Mouse (Mus musculus): Measurements from ENCODE around the gene Sh3bp1. TPM values are rescaled to one million over a fixed set of nuclear protein-coding genes. Genes with fewer than 3 reads are reported as not detected.

The Sh3bp1 gene
- polyA plus RNA-seq, 1 experiment from 2014 or later: 34.8 TPM

DNA sequence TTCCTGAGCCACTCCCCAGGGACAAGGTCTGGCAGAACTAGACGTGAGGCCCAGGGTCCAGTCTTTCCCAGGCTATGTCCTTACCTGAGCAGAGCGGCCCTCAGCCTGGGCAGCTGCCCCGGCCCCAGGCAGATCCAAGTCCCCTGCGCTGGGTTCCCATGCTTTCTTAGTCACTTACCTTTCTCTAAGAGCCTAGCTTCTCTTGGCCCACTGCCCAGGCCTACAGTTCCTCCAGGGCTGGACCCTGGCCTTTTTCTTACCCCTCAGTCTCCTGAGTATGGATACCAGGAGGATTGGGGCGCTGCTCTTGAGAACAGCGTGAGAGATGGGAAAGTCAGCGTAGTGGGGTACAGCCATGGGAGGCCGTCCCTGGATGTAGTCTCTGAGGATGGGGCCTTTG lies 19.1 kb upstream of the Sh3bp1 start:
- Histone ChIP-seq H3K27me3 (replicated peaks) (no peaks in the 10 kb centered on the region), H3K9ac (no peak overlapping the region), H3K36me3 (peaks cover 42% of the 10 kb centered on the region), H3K27ac (no peak overlapping the region), H3K4me2 (no peak overlapping the region), H3K4me1 (peaks cover 35% of the 10 kb centered on the region), H3K4me3 (replicated peaks) (no peak overlapping the region), H3K9me3 (no peaks in the 10 kb centered on the region)
- no peak for ATAC-seq (ENCODE audit: insufficient read depth, low FRiP score, low read depth)
- 89% methylated on average over 8 of the region's 8 CpGs for WGBS

- H3K9me3 ChIP-seq: no peaks in the 10 kb centered on the region
- ATAC-seq (ENCODE audit: insufficient read depth, low FRiP score, low read depth): no peak
- peaks cover 25% of the 10 kb centered on the region for H3K4me1 ChIP-seq
- H3K27ac ChIP-seq: no peak overlapping the region
- H3K4me3 ChIP-seq (replicated peaks): no peak overlapping the region
- peaks cover 55% of the 10 kb centered on the region for H3K36me3 ChIP-seq
- 87% methylated on average over 3 of the region's 3 CpGs for WGBS
- no peak overlapping the region for H3K4me2 ChIP-seq
- H3K27me3 ChIP-seq (replicated peaks): no peaks in the 10 kb centered on the region
- H3K9ac ChIP-seq: no peak overlapping the region
These were observed 17.7 kb upstream of the Sh3bp1 start for GRCm38 (mm10) chr15:78881828-78882227.

DNA sequence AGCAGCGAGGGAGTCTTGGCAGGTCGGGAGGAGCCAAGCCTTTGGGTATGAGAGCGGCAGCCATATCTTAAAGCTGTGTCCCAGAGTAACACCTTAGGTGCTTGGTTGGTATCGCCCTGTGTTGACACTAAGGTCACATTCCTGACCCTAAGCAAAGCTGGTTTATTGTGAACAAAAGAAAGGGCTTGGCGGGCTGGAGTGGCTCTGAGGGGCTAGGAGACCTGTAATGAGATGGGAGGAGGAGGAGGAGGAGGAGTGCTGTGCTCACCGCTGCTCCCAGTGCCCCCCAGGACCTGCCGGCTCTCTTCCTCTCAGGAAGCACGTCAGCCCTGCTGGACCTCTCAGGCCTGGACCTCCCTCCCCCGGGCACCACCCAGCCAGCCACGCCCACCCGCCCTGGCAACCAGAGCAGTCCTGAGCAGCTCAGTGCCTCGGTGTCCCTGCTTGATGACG lies 10.1 kb upstream of the Sh3bp1 start:
- Histone ChIP-seq H3K4me3 (replicated peaks) (no peak overlapping the region), H3K27ac (peak overlapping the region; percentile 41; the same call in 1 of the 2 replicates), H3K4me1 (peaks cover 28% of the 10 kb centered on the region), H3K9me3 (no peaks in the 10 kb centered on the region), H3K36me3 (peaks cover 68% of the 10 kb centered on the region), H3K9ac (0 out of 2 replicates have a peak overlapping the region, but pooled peaks have one; percentile 2), H3K27me3 (replicated peaks) (no peaks in the 10 kb centered on the region), H3K4me2 (no peak overlapping the region)
- ATAC-seq (ENCODE audit: insufficient read depth, low FRiP score, low read depth): peak; percentile 69; the same call in 1 of the 2 replicates
- whole genome bisulfite sequencing: 32% methylated on average over 13 of the region's 13 CpGs

GRCm38 (mm10) chr15:78892440-78892839 lies 7.1 kb upstream of the Sh3bp1 start:
- no peak overlapping the region for H3K4me3 ChIP-seq (replicated peaks)
- no peak overlapping the region for H3K4me2 ChIP-seq
- peaks cover 46% of the 10 kb centered on the region for H3K36me3 ChIP-seq
- H3K9ac ChIP-seq: no peak overlapping the region
- H3K9me3 ChIP-seq: no peaks in the 10 kb centered on the region
- peaks cover 42% of the 10 kb centered on the region for H3K4me1 ChIP-seq
- WGBS: 34% methylated on average over 7 of the region's 7 CpGs
- H3K27me3 ChIP-seq (replicated peaks): no peaks in the 10 kb centered on the region
- no peak for ATAC-seq (ENCODE audit: insufficient read depth, low FRiP score, low read depth)
- H3K27ac ChIP-seq: no peak overlapping the region

DNA sequence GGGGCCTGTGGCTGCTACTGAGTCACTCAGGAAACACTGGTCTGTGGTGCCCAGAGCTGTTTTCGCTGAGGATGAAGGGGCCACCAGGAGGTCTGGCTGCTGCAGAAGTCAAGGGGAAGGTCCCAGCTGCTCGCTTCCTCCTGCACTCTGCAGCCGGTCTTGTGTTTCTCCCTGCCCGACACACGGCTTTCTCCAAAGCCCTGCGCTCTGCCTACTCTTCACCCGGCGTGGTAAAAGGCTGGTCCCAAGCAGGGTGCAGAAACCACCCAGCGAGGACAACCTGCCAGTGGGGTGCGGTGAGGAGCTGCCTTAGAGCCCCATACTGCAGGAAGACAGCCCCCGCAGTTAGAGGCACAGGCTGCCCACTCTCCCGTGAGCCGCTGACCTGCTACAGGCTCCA lies 4.8 kb upstream of the Sh3bp1 start:
- no peak overlapping the region for H3K9ac ChIP-seq

GRCm38 (mm10) chr15:78895741-78896140 lies 3.8 kb upstream of the Sh3bp1 start:
- Histone ChIP-seq H3K4me3 (replicated peaks) (no peak overlapping the region), H3K27me3 (replicated peaks) (no peaks in the 10 kb centered on the region), H3K4me1 (peaks cover 54% of the 10 kb centered on the region), H3K4me2 (no peak overlapping the region), H3K27ac (peak overlapping the region; percentile 62; the same call in 1 of the 2 replicates), H3K36me3 (peaks cover 30% of the 10 kb centered on the region), H3K9ac (no peak overlapping the region), H3K9me3 (no peaks in the 10 kb centered on the region)
- 81% methylated on average over 2 of the region's 2 CpGs for WGBS
- no peak for ATAC-seq (ENCODE audit: insufficient read depth, low FRiP score, low read depth)

More for the DNA sequence above, 4.8 kb upstream of the Sh3bp1 start:
- Histone ChIP-seq H3K27me3 (replicated peaks) (no peaks in the 10 kb centered on the region), H3K4me3 (replicated peaks) (no peak overlapping the region), H3K36me3 (peaks cover 35% of the 10 kb centered on the region), H3K9me3 (no peaks in the 10 kb centered on the region), H3K27ac (peak overlapping the region; percentile 24; the same call in 1 of the 2 replicates), H3K4me1 (peaks cover 50% of the 10 kb centered on the region), H3K4me2 (no peak overlapping the region)
- WGBS: 60% methylated on average over 13 of the region's 13 CpGs
- no peak for ATAC-seq (ENCODE audit: insufficient read depth, low FRiP score, low read depth)

DNA sequence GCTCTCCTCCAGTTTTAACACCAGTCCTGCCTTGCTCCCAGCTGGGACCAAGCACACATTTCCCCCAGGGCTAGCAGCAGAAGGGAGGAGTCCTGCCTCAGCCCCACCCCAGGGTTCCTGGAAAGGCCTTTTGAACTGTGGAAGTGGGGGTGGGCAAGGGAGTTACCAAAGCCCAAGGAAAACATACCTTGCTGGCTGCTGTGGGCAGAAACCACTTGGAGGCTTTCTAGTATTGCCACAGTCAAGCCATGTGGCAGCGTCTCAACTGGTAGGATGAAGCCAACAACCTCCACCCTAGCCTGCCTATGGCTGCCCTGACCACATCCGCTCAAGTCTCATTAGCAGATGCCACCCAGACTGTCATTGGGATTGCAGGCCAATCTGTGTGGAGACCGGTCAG lies 3.4 kb upstream of the Sh3bp1 start:
- Histone ChIP-seq H3K4me3 (replicated peaks) (no peak overlapping the region), H3K4me1 (peaks cover 58% of the 10 kb centered on the region), H3K27me3 (replicated peaks) (no peaks in the 10 kb centered on the region), H3K4me2 (no peak overlapping the region), H3K27ac (peak overlapping the region; percentile 62; the same call in 1 of the 2 replicates), H3K9me3 (no peaks in the 10 kb centered on the region), H3K36me3 (peaks cover 26% of the 10 kb centered on the region), H3K9ac (no peak overlapping the region)
- WGBS: 72% methylated on average over 3 of the region's 3 CpGs
- peak; percentile 8; the same call in 1 of the 2 replicates for ATAC-seq (ENCODE audit: insufficient read depth, low FRiP score, low read depth)

GRCm38 (mm10) chr15:78897488-78897887 lies 2.1 kb upstream of the Sh3bp1 start:
- Histone ChIP-seq H3K36me3 (peaks cover 13% of the 10 kb centered on the region), H3K27ac (peak overlapping the region; percentile 73), H3K4me2 (no peak overlapping the region), H3K4me1 (peaks cover 58% of the 10 kb centered on the region), H3K27me3 (replicated peaks) (no peaks in the 10 kb centered on the region), H3K9me3 (no peaks in the 10 kb centered on the region), H3K4me3 (replicated peaks) (no peak overlapping the region), H3K9ac (no peak overlapping the region)
- whole genome bisulfite sequencing: 81% methylated on average over 4 of the region's 4 CpGs
- ATAC-seq (ENCODE audit: insufficient read depth, low FRiP score, low read depth): no peak

- WGBS: 50% methylated on average over 6 of the region's 6 CpGs
- H3K4me2 ChIP-seq: peak overlapping the region; percentile 83
- H3K9me3 ChIP-seq: no peaks in the 10 kb centered on the region
- H3K36me3 ChIP-seq: peaks cover 5% of the 10 kb centered on the region; the same call in 1 of the 2 replicates
- peaks cover 62% of the 10 kb centered on the region for H3K4me1 ChIP-seq
- peak overlapping the region; percentile 42; the same call in 1 of the 2 replicates for H3K9ac ChIP-seq
- no peak for ATAC-seq (ENCODE audit: insufficient read depth, low FRiP score, low read depth)
- peak overlapping the region; percentile 86 for H3K4me3 ChIP-seq (replicated peaks)
- H3K27me3 ChIP-seq (replicated peaks): no peaks in the 10 kb centered on the region
- H3K27ac ChIP-seq: peak overlapping the region; percentile 73
These were observed 1.0 kb upstream of the Sh3bp1 start for GRCm38 (mm10) chr15:78898507-78899001.

DNA sequence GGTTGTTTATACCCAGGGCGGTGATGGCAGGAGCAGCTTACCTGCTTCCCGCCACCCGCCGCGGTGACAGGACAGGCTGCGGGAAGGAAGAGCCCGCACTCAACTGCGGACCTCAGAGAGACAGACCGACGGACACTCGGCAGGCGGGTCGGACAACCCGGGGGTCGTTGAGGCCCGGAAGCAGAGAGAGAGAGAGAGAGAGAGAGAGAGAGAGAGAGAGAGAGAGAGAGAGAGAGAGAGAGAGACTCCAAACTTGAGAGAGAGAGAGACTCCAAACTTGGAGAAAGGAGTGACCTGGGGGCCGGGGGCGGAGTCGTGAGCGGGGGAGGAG lies 194 bp upstream of the Sh3bp1 start, which contains the start of gene Gm49510:
TSS of gene Gm49510 (plus strand) at position 259 of the 331 bp plus-strand sequence.
- Histone ChIP-seq H3K9me3 (no peaks in the 10 kb centered on the region), H3K4me2 (peak within 1 kb of the TSS; percentile 83), H3K27me3 (replicated peaks) (no peaks in the 10 kb centered on the region), H3K9ac (peak within 1 kb of the TSS; percentile 84), H3K4me1 (peaks cover 55% of the 10 kb centered on the region), H3K4me3 (replicated peaks) (peak within 1 kb of the TSS; percentile 86), H3K36me3 (peaks cover 5% of the 10 kb centered on the region), H3K27ac (peak within 1 kb of the TSS; percentile 84)
- no peak for ATAC-seq (ENCODE audit: insufficient read depth, low FRiP score, low read depth)
- WGBS: 2% methylated on average over 20 of the region's 20 CpGs

DNA sequence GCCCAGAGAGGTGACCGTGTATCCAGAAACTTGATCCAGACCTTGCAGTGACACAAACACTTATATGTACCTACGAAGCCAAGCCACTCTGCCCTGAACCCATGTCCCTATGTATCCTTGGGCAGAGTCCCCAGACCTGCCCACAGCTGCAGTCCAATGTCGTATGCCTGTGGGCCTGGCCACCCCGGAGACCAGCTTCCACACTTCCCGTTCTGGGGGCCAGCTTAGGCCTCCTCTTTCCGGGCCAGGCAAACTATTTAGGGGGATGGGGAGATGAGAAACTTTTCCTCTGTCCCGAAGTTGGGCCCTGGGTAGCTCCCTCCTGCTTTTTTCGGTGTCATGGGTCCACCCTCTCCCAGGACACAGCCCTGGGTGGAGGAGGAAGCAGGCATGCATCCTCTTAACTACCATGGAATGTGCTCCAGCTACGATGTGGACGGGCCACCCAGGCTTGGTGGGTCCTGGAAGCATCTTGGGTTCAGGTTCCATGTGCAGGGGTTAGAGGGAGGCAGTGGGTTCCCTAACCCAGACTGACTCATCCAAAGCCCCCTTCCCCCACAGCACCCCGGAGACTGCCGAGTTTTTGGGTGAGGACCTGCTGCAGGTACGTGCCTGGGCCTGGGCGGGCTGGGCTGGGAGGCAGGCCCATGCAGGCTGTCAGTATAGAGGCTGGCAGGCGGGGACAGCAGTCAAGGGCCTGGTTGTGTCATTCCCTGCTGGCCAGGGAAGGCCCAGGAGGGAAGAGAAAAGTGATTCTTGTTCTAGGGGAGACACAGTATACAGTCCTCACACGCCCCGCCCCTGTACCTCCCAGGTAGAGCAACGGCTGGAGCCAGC lies 1.2 kb downstream of the Sh3bp1 start:
- no peaks in the 10 kb centered on the region for H3K27me3 ChIP-seq (replicated peaks)
- peaks cover 19% of the 10 kb centered on the region for H3K36me3 ChIP-seq
- peaks cover 49% of the 10 kb centered on the region for H3K4me1 ChIP-seq
- peak overlapping the region; percentile 83 for H3K4me2 ChIP-seq
- H3K27ac ChIP-seq: peak overlapping the region; percentile 84
- no peaks in the 10 kb centered on the region for H3K9me3 ChIP-seq
- H3K9ac ChIP-seq: peak overlapping the region; percentile 84
- H3K4me3 ChIP-seq (replicated peaks): peak overlapping the region; percentile 86
- WGBS: 12% methylated on average over 18 of the region's 18 CpGs
- peak; percentile 19; the same call in 1 of the 2 replicates for ATAC-seq (ENCODE audit: insufficient read depth, low FRiP score, low read depth)

GRCm38 (mm10) chr15:78901422-78901789 lies 1.8 kb downstream of the Sh3bp1 start:
- peaks cover 45% of the 10 kb centered on the region for H3K4me1 ChIP-seq
- H3K9me3 ChIP-seq: no peaks in the 10 kb centered on the region
- H3K27ac ChIP-seq: peak overlapping the region; percentile 84
- peaks cover 25% of the 10 kb centered on the region for H3K36me3 ChIP-seq
- H3K27me3 ChIP-seq (replicated peaks): no peaks in the 10 kb centered on the region
- ATAC-seq (ENCODE audit: insufficient read depth, low FRiP score, low read depth): no peak
- 38% methylated on average over 8 of the region's 8 CpGs for WGBS
- H3K9ac ChIP-seq: 0 out of 2 replicates have a peak overlapping the region, but pooled peaks have one; percentile 84
- H3K4me3 ChIP-seq (replicated peaks): peak overlapping the region; percentile 86
- peak overlapping the region; percentile 83 for H3K4me2 ChIP-seq

Data from stomach, embryonic 15.5 days (tissue).